Mouse (Mus musculus) liver, embryonic 14.5 days (tissue): Measurements from ENCODE around the gene Hoxb6. TPM values are rescaled to one million over a fixed set of nuclear protein-coding genes. Genes with fewer than 3 reads are reported as not detected.

ENCODE experiments used
- ATAC-seq: fragments of 200-750 bp; cut with Nextera tagmentation; 2 replicates; pipeline ENCODE4 v1.8.0; 2017; ENCODE audit warnings: moderate number of reproducible peaks, mild to moderate bottlenecking, moderate library complexity; ENCODE audit not compliant: insufficient read depth
- DNase-seq, 3 experiments: peaks; one replicate each; pipeline ENCODE4 v3.0.0-alpha.2; 2012 to 2013; ENCODE audit warnings: low read depth in 3 of 3, low spot score in 3 of 3
- H3K27ac ChIP-seq: fragments of 300-500 bp; sonication (generic); 2 replicates; pipeline ENCODE4 v1.5.1; 2014; ENCODE audit warnings: moderate library complexity, mild to moderate bottlenecking, control low read depth, inconsistent platforms
- H3K27me3 ChIP-seq: fragments of 300-500 bp; sonication (generic); 2 replicates; pipeline ENCODE4 v1.6.1; 2014; ENCODE audit warnings: mild to moderate bottlenecking, low read length, moderate library complexity; ENCODE audit not compliant: control insufficient read depth, insufficient read depth
- H3K36me3 ChIP-seq: fragments of 300-500 bp; sonication (generic); replicated peaks from 2 replicates; pipeline ENCODE4 v1.6.1; 2014; ENCODE audit warnings: low read depth; ENCODE audit not compliant: control insufficient read depth, insufficient read depth
- H3K4me1 ChIP-seq, 2 experiments: fragments of 200-500 bp in 1 of 2; fragments of 300-500 bp in 1 of 2; sonication (generic) in 1 of 2; replicated peaks; 2 replicates each; pipeline ENCODE4 v1.6.1; 2012 to 2014; ENCODE audit warnings: antibody characterized with exemption in 1 of 2, inconsistent platforms in 1 of 2, low read length in 1 of 2; ENCODE audit not compliant: control insufficient read depth in 2 of 2, insufficient read depth in 2 of 2
- H3K4me2 ChIP-seq: fragments of 300-500 bp; sonication (generic); 2 replicates; pipeline ENCODE4 v1.6.1; 2014; ENCODE audit warnings: low read depth, mild to moderate bottlenecking, control low read depth, moderate library complexity
- H3K4me3 ChIP-seq, 2 experiments: fragments of 200-500 bp in 1 of 2; fragments of 300-500 bp in 1 of 2; sonication (generic) in 1 of 2; 2 replicates each; pipeline ENCODE4 v1.5.1; 2012 to 2014; ENCODE audit warnings: low read depth in 2 of 2, low read length in 2 of 2, mild to moderate bottlenecking in 2 of 2, control low read depth in 1 of 2, inconsistent platforms in 1 of 2, moderate library complexity in 1 of 2; ENCODE audit not compliant: insufficient read depth in 1 of 2
- H3K9ac ChIP-seq: fragments of 300-500 bp; sonication (generic); replicated peaks from 2 replicates; pipeline ENCODE4 v1.6.1; 2014; ENCODE audit warnings: mild to moderate bottlenecking, control low read depth, moderate library complexity
- H3K9me3 ChIP-seq: fragments of 300-500 bp; sonication (generic); 2 replicates; pipeline ENCODE4 v1.6.1; 2016; ENCODE audit warnings: low read length, mixed read lengths; ENCODE audit not compliant: control insufficient read depth
- CTCF ChIP-seq: IDR thresholded peaks from 2 replicates; pipeline ENCODE4 v1.5.1; 2016; ENCODE audit warnings: antibody characterized with exemption, low read depth, control low read depth
- EP300 ChIP-seq: IDR thresholded peaks from 2 replicates; pipeline ENCODE4 v1.6.1; 2016; ENCODE audit warnings: antibody characterized with exemption, low read depth
- WGBS: fragments of 180-500 bp; shearing (Covaris S2); extraction: QIAGEN DNeasy Blood & Tissue Kit; methylation state at CpG from one replicate; pipeline ENCODE4 v1.1.7; 2014; ENCODE audit not compliant: insufficient replicate concordance; 5-methylcytosine and 5-hydroxymethylcytosine counted together
- polyA plus RNA-seq, 2 experiments: library from polyadenylated mRNA; depleted of rRNA in 1 of 2; stranded (reverse) in 1 of 2; unstranded in 1 of 2; fragments of >200 nt; fragmentation: Nextera tagmentation in 1 of 2; extraction: Ambion mirVana in 1 of 2; gene quantifications; 2 replicates each; pipeline versions ENCODE4 v1.2.1 to v1.2.3; 2012 to 2014

Hoxb6 gene
- polyA plus RNA-seq, 2 experiments = 0.02 TPM; not detected in 1

GRCm38 (mm10) chr11:96300354-96301063, 8.2 kb downstream of the Hoxb6 start:
- no peak overlapping the region for H3K9ac ChIP-seq
- TF ChIP-seq CTCF (no peak), EP300 (no peak)
- H3K27me3 ChIP-seq = peaks cover 100% of the 10 kb centered on the region
- DNase-seq = no peak
- H3K9me3 ChIP-seq = no peaks in the 10 kb centered on the region
- H3K4me3 ChIP-seq = no peak overlapping the region
- H3K4me2 ChIP-seq = no peak overlapping the region
- no peak for ATAC-seq
- H3K36me3 ChIP-seq = no peaks in the 10 kb centered on the region
- WGBS = 3% methylated on average over 35 of the region's 35 CpGs
- no peak overlapping the region for H3K27ac ChIP-seq
- H3K4me1 ChIP-seq = no peaks in the 10 kb centered on the region

- Histone ChIP-seq H3K4me1 (no peaks in the 10 kb centered on the region), H3K4me2 (no peak overlapping the region), H3K27me3 (peaks cover 100% of the 10 kb centered on the region), H3K9me3 (no peaks in the 10 kb centered on the region), H3K9ac (no peak overlapping the region), H3K27ac (no peak overlapping the region), H3K36me3 (no peaks in the 10 kb centered on the region), H3K4me3 (no peak overlapping the region)
- no peak for ATAC-seq
- DNase-seq = no peak
- 27% methylated on average over 9 of the region's 10 CpGs for WGBS
- no peak for TF ChIP-seq EP300
- TF ChIP-seq CTCF = no peak
Measured at GRCm38 (mm10) chr11:96301064-96301431, 8.8 kb downstream of the Hoxb6 start.

- H3K9ac ChIP-seq = no peak overlapping the region
- DNase-seq (no peak), ATAC-seq (no peak)
- peaks cover 100% of the 10 kb centered on the region for H3K27me3 ChIP-seq
- H3K9me3 ChIP-seq = no peaks in the 10 kb centered on the region
- no peaks in the 10 kb centered on the region for H3K4me1 ChIP-seq
- TF ChIP-seq EP300 = no peak
- TF ChIP-seq CTCF = no peak
- no peak overlapping the region for H3K27ac ChIP-seq
- no peaks in the 10 kb centered on the region for H3K36me3 ChIP-seq
- H3K4me2 ChIP-seq = no peak overlapping the region
- no peak overlapping the region for H3K4me3 ChIP-seq
- WGBS = 10% methylated on average over 15 of the region's 15 CpGs
Measured at GRCm38 (mm10) chr11:96301837-96302236, 9.6 kb downstream of the Hoxb6 start.

GRCm38 (mm10) chr11:96302381-96303150, 10.3 kb downstream of the Hoxb6 start:
- TF ChIP-seq EP300 = no peak
- TF ChIP-seq CTCF = no peak
- ATAC-seq (no peak), DNase-seq (no peak)
- Histone ChIP-seq H3K9ac (no peak overlapping the region), H3K9me3 (no peaks in the 10 kb centered on the region), H3K4me3 (no peak overlapping the region), H3K36me3 (no peaks in the 10 kb centered on the region), H3K27me3 (peaks cover 100% of the 10 kb centered on the region), H3K27ac (no peak overlapping the region), H3K4me1 (no peaks in the 10 kb centered on the region), H3K4me2 (no peak overlapping the region)
- WGBS = 21% methylated on average over 23 of the region's 23 CpGs
